Mouse (Mus musculus) intestine, embryonic 14.5 days (tissue): Measurements from ENCODE around the gene AI854703. TPM values are rescaled to one million over a fixed set of nuclear protein-coding genes. Genes with fewer than 3 reads are reported as not detected.

Source experiments
- ATAC-seq: fragments of 200-750 bp; cut with Nextera tagmentation; replicated peaks from 2 replicates; pipeline ENCODE4 v1.8.0; 2017; ENCODE audit warnings: low read depth, moderate number of reproducible peaks, moderate TSS enrichment, moderate library complexity; ENCODE audit not compliant: low FRiP score, low TSS enrichment
- DNase-seq: peaks from one replicate; pipeline ENCODE4 v3.0.0-alpha.2; 2018; ENCODE audit warnings: low spot score
- H3K27ac ChIP-seq: fragments of 300-500 bp; sonication (generic); 2 replicates; pipeline ENCODE4 v1.5.1; 2014; ENCODE audit warnings: low read depth, mild to moderate bottlenecking, control low read depth
- H3K27me3 ChIP-seq: fragments of 300-500 bp; sonication (generic); replicated peaks from 2 replicates; pipeline ENCODE4 v1.6.1; 2014; ENCODE audit warnings: low read length, control low read depth; ENCODE audit not compliant: control insufficient read depth, insufficient read depth
- H3K36me3 ChIP-seq: fragments of 300-500 bp; sonication (generic); 2 replicates; pipeline ENCODE4 v1.6.1; 2014; ENCODE audit warnings: low read length, control low read depth; ENCODE audit not compliant: control insufficient read depth, insufficient read depth
- H3K4me1 ChIP-seq: fragments of 300-500 bp; sonication (generic); replicated peaks from 2 replicates; pipeline ENCODE4 v1.6.1; 2014; ENCODE audit warnings: low read length, control low read depth, mixed read lengths; ENCODE audit not compliant: control insufficient read depth, insufficient read depth
- H3K4me2 ChIP-seq: fragments of 300-500 bp; sonication (generic); 2 replicates; pipeline ENCODE4 v1.6.1; 2014; ENCODE audit warnings: low read length
- H3K4me3 ChIP-seq: fragments of 300-500 bp; sonication (generic); 2 replicates; pipeline ENCODE4 v1.5.1; 2014; ENCODE audit warnings: low read depth, low read length, control low read depth, mixed read lengths
- H3K9ac ChIP-seq: fragments of 300-500 bp; sonication (generic); 2 replicates; pipeline ENCODE4 v1.6.1; 2014; ENCODE audit warnings: mild to moderate bottlenecking, low read length
- H3K9me3 ChIP-seq: fragments of 300-500 bp; sonication (generic); 2 replicates; pipeline ENCODE4 v1.6.1; 2016; ENCODE audit warnings: low read length, control low read depth; ENCODE audit not compliant: control insufficient read depth
- WGBS: fragments of 180-500 bp; shearing (Covaris S2); extraction: QIAGEN DNeasy Blood & Tissue Kit; methylation state at CpG from one replicate; pipeline ENCODE4 v1.1.7; 2014; 5-methylcytosine and 5-hydroxymethylcytosine counted together
- polyA plus RNA-seq: library from polyadenylated mRNA; unstranded; fragments of >200 nt; fragmentation: Nextera tagmentation; extraction: Ambion mirVana; gene quantifications from 2 replicates; pipeline ENCODE4 v1.2.1, GENCODE M21; 2014

AI854703 gene
- polyA plus RNA-seq, 1 experiment from 2014 or later = 0.70 TPM

- ATAC-seq (no peak), DNase-seq (no peak)
- Histone ChIP-seq H3K27me3 (no peaks in the 10 kb centered on the region), H3K9ac (no peak overlapping the region), H3K4me1 (peaks cover 7% of the 10 kb centered on the region; the same call in 1 of the 2 replicates), H3K9me3 (no peaks in the 10 kb centered on the region), H3K4me2 (no peak overlapping the region), H3K27ac (no peak overlapping the region), H3K4me3 (no peak overlapping the region), H3K36me3 (peaks cover 5% of the 10 kb centered on the region; the same call in 1 of the 2 replicates)
- 69% methylated on average over 3 of the region's 3 CpGs for WGBS
Observed at GRCm38 (mm10) chr6:48681472-48682090, 55.0 kb downstream of the AI854703 start.

GRCm38 (mm10) chr6:48682271-48682670, 55.7 kb downstream of the AI854703 start:
- DNase-seq (no peak), ATAC-seq (no peak)
- Histone ChIP-seq H3K4me1 (peaks cover under 1% of the 10 kb centered on the region; the same call in 1 of the 2 replicates), H3K36me3 (peaks cover 5% of the 10 kb centered on the region; the same call in 1 of the 2 replicates), H3K27me3 (no peaks in the 10 kb centered on the region), H3K4me2 (no peak overlapping the region), H3K4me3 (no peak overlapping the region), H3K9ac (no peak overlapping the region), H3K27ac (no peak overlapping the region), H3K9me3 (no peaks in the 10 kb centered on the region)
- 78% methylated on average over 4 of the region's 4 CpGs for WGBS

Other genes with a start within 250 kb of the AI854703 start
- 19.6 and 20.7 TPM in 2 replicates for gene Krba1, start 231.2 kb upstream of the AI854703 start, polyA plus RNA-seq
- gene Zfp467, start 180.9 kb upstream of the AI854703 start, polyA plus RNA-seq = 22.4 and 23.1 TPM in 2 replicates
- 0.32 and 0.40 TPM in 2 replicates for gene Sspo, start 178.5 kb upstream of the AI854703 start, polyA plus RNA-seq
- gene Atp6v0e2, start 89.1 kb upstream of the AI854703 start, polyA plus RNA-seq = 25.0 and 29.2 TPM in 2 replicates
- gene Lrrc61, start 72.0 kb upstream of the AI854703 start, polyA plus RNA-seq = 6.7 and 7.7 TPM in 2 replicates
- 69.7 and 73.9 TPM in 2 replicates for gene Rarres2, start 54.0 kb upstream of the AI854703 start, polyA plus RNA-seq
- not detected in 2 replicates for gene Gm45021, start 37.2 kb upstream of the AI854703 start, polyA plus RNA-seq
- 28.4 and 29.5 TPM in 2 replicates for gene Repin1, start 32.9 kb upstream of the AI854703 start, polyA plus RNA-seq
- gene Gm44965, start 32.8 kb upstream of the AI854703 start, polyA plus RNA-seq = not detected in 2 replicates
- 7.4 and 8.3 TPM in 2 replicates for gene Zfp775, start 24.7 kb upstream of the AI854703 start, polyA plus RNA-seq
- 0.73 and 0.77 TPM in 2 replicates for gene Gimap8, start 20.5 kb downstream of the AI854703 start, polyA plus RNA-seq
- 14.1 and 15.9 TPM in 2 replicates for gene Gimap9, start 49.4 kb downstream of the AI854703 start, polyA plus RNA-seq
- gene Gimap4, start 57.8 kb downstream of the AI854703 start, polyA plus RNA-seq = 18.3 and 19.1 TPM in 2 replicates
- gene Gimap6, start 81.5 kb downstream of the AI854703 start, polyA plus RNA-seq = 22.8 and 24.3 TPM in 2 replicates
- gene Gm28053, start 91.8 kb downstream of the AI854703 start, polyA plus RNA-seq = 1.4 and 4.9 TPM in 2 replicates
- 0.14 and 0.16 TPM in 2 replicates for gene Gimap7, start 91.9 kb downstream of the AI854703 start, polyA plus RNA-seq
- 21.0 and 23.8 TPM in 2 replicates for gene Gimap1, start 112.3 kb downstream of the AI854703 start, polyA plus RNA-seq
- gene Gimap5, start 119.4 kb downstream of the AI854703 start, polyA plus RNA-seq = 9.0 and 10.7 TPM in 2 replicates
- gene Gimap3, start 144.1 kb downstream of the AI854703 start, polyA plus RNA-seq = 0.19 TPM in 1 of 2 replicates, not detected in the other
- gene Tmem176a, start 214.2 kb downstream of the AI854703 start, polyA plus RNA-seq = 171 and 182 TPM in 2 replicates
- gene Tmem176b, start 214.7 kb downstream of the AI854703 start, polyA plus RNA-seq = 373 and 390 TPM in 2 replicates
- 2.5 and 2.8 TPM in 2 replicates for gene Aoc1, start 246.1 kb downstream of the AI854703 start, polyA plus RNA-seq